Mouse (Mus musculus): Measurements from ENCODE around the gene Bicd1. TPM values are rescaled to one million over a fixed set of nuclear protein-coding genes. Genes with fewer than 3 reads are reported as not detected.

Bicd1 gene
- polyA plus RNA-seq (2012; rRNA removed) = 14.3 and 17.3 TPM in 2 replicates

DNA sequence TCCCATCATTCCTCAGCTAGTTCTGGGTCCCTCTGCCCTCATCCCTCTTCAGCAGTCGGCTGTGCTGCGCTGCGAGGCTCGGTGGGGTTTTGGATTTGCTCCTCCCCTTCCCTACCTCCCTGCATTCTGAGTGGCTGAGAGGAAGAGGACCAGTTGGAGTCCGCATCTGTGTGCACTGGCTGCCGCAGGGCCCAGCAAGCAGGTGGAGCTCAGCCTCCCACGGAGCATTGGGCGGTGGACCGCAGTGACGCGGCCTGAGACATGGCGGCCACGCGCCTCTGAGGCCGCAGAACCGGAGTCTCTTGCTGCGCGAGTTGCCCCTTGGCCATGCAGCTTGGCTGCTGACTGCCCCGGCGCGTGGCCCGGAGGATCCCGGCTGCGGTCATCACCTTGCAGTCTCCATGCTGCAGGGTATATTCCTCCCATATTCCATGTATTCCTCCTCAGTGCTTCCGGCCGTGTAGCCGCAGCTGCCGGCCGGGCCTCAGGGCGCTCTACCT, at the start of gene Bicd1:
Gene Bicd1, plus strand, starts transcription at position 54 of the 500 bp plus-strand sequence.

Other genes starting within 250 kb of the Bicd1 start
- gene Amn1, start 220.2 kb upstream of the Bicd1 start, polyA plus RNA-seq (2012; rRNA removed) = 68.6 and 80.0 TPM in 2 replicates
- gene Resf1, start 99.5 kb upstream of the Bicd1 start, polyA plus RNA-seq (2012; rRNA removed) = 8.3 TPM in 2 replicates